Mouse (Mus musculus) small intestine, adult 2 months (tissue): ENCODE data around the gene Trim16.

Experiments used
- CTCF ChIP-seq: fragments of 200-500 bp; IDR thresholded peaks from 2 replicates; pipeline ENCODE4 v1.5.1; 2012; ENCODE audit warnings: low read depth, mild to moderate bottlenecking, control low read depth, inconsistent platforms, low read length, moderate library complexity, mixed read lengths; ENCODE audit not compliant: insufficient replicate concordance, insufficient read length; ENCODE audit errors: extremely low read depth
- POLR2A ChIP-seq: fragments of 200-500 bp; IDR thresholded peaks from 2 replicates; pipeline ENCODE4 v1.6.1; 2012; ENCODE audit warnings: low read depth, mild to moderate bottlenecking, control low read depth, inconsistent platforms, low read length, moderate library complexity

- TF ChIP-seq POLR2A = no peak
- TF ChIP-seq CTCF = no peak
Observed at GRCm38 (mm10) chr11:62877391-62877790, 57.4 kb downstream of the Trim16 start.
